Mouse (Mus musculus) heart, adult 2 months (tissue): ENCODE results near the gene Gm10639.
"Not testable (repeated sequence)": the region's sequence is repeated elsewhere in the genome, so short reads cannot be mapped to it uniquely, and the experiment has no call there.

ENCODE experiments used
- CTCF ChIP-seq: fragments of 200-600 bp; IDR thresholded peaks from 2 replicates; pipeline ENCODE4 v1.8.1; 2022; ENCODE audit warnings: antibody characterized with exemption, mild to moderate bottlenecking, moderate library complexity
- EP300 ChIP-seq: fragments of 200-500 bp; IDR thresholded peaks from 2 replicates; pipeline ENCODE4 v1.6.1; 2011; ENCODE audit warnings: low read depth, low read length, control low read depth; ENCODE audit not compliant: insufficient read depth
- POLR2A ChIP-seq: fragments of 200-500 bp; IDR thresholded peaks from 2 replicates; pipeline ENCODE4 v1.6.1; 2011; ENCODE audit warnings: mild to moderate bottlenecking, low read depth, low read length, control low read depth; ENCODE audit not compliant: insufficient read depth

DNA sequence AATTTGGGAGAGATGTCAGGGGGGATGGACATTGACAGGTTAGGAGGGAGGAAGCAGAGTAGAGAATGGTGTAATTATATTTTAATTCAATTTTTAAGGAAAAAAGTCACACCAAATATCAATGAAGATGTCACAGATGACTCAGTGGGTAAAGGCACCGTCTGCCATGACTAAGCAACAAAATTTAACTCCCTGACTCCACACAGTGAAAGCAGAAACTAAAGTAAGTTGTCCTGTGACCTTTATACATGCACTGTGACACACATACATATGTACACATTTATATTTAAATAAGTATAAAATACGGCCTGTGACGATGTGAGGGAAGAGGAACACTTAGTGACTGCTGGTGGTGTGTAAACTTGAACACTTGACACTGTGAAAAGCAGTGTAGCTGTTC, 18.4 kb downstream of the Gm10639 start:
- TF ChIP-seq POLR2A, CTCF, EP300: not testable (repeated sequence)
